Mouse (Mus musculus): Measurements from ENCODE around the gene Gtf2h1. TPM values are rescaled to one million over a fixed set of nuclear protein-coding genes. Genes with fewer than 3 reads are reported as not detected.

The Gtf2h1 gene
- total RNA-seq, 1 experiment: 71.7 TPM

DNA sequence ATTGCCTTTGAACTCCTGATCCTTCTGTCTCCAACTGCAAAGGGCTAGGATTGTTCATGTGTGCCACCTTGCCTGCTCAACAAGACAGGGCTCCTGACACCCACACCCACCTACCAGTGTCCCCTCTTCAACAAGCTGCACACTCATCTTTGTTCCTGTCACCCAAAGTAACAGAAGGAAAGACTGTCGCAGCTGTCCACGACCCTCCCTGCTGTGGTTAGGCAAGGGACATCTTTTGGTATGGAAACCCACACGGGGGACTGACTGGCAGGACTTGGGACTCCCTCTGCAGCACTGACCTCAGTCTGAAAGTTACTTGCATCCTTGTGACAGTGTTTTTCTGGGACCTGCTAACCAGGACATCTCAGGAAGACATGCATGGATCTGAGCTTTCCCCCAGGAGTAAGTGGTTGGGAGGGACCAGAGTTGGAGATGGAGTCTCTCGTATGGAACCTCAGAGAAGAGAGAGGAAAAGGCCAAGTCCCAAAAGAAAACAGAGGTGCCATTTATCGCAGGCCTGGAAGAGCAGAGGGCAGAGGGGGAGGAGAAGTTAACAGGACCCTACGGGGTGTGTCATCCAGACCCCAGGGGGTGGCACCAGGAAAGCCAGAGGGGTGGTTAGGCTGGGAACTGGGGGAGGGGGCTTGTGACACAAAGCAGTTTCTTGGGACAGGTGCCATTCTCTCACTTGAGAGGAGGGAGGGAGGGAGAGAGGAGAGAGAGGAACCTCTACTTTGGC is 45.1 kb downstream of the Gtf2h1 start, which contains the start of gene Ldha:
Gene Ldha (plus strand): TSS at position 689 of the 739 bp plus-strand sequence.
- H3K4me3 ChIP-seq (ENCODE audit: insufficient read depth in 1 of 2, low read depth in 1 of 2, low read length in 2 of 2, poor library complexity in 1 of 2, severe bottlenecking in 1 of 2): 0 out of 4 replicates have a peak within 1 kb of the TSS, but pooled peaks of 1 of the 2 experiments have one; percentile 0
- H3K9ac ChIP-seq (ENCODE audit: insufficient read depth, low read depth, low read length, poor library complexity, severe bottlenecking): no peak within 1 kb of the TSS
- in situ Hi-C loops (cut with MboI; ENCODE audit: low sequenced_read_pairs in 2 of 2, unreplicated experiment in 2 of 2): no loop called here
- no peak for TF ChIP-seq ZNF384 (IDR thresholded peaks at IDR 0.05; ENCODE audit: low read depth, low read length)
- TF ChIP-seq HCFC1 (IDR thresholded peaks at IDR 0.05; ENCODE audit: borderline replicate concordance, insufficient read depth, low read length): no peak
- TF ChIP-seq CHD2 (IDR thresholded peaks at IDR 0.05; ENCODE audit: low read depth, low read length): no peak
- TF ChIP-seq MAFK (IDR thresholded peaks at IDR 0.05; ENCODE audit: insufficient read depth, low read depth, low read length): no peak
- no peak for TF ChIP-seq ZC3H11A (IDR thresholded peaks at IDR 0.05; ENCODE audit: borderline replicate concordance, low read depth, low read length)
- no peaks in the 10 kb centered on the region for H3K36me3 ChIP-seq (ENCODE audit: control insufficient read depth, insufficient read depth, low read length, poor library complexity, severe bottlenecking)
- H3K9me3 ChIP-seq (ENCODE audit: control insufficient read depth, insufficient read depth, low read depth, low read length): no peaks in the 10 kb centered on the region
- no peak for DNase-seq (ENCODE audit: low read depth, low spot score)
- H3K4me1 ChIP-seq (ENCODE audit: control insufficient read depth in 2 of 2, insufficient read depth in 2 of 2, low read length in 2 of 2, poor library complexity in 1 of 2): peaks cover 11 to 44% of the 10 kb centered on the region in 2 experiments
- 0 out of 2 replicates have a peak within 1 kb of the TSS, but pooled peaks have one; percentile 9 for H3K27ac ChIP-seq (ENCODE audit: insufficient read depth, low read depth, low read length, poor library complexity, severe bottlenecking)

- TF ChIP-seq ZC3H11A (IDR thresholded peaks at IDR 0.05; ENCODE audit: borderline replicate concordance, low read depth, low read length) (no peak), MAFK (IDR thresholded peaks at IDR 0.05; ENCODE audit: insufficient read depth, low read depth, low read length) (no peak), ZNF384 (IDR thresholded peaks at IDR 0.05; ENCODE audit: low read depth, low read length) (no peak), CHD2 (IDR thresholded peaks at IDR 0.05; ENCODE audit: low read depth, low read length) (no peak), HCFC1 (IDR thresholded peaks at IDR 0.05; ENCODE audit: borderline replicate concordance, insufficient read depth, low read length) (no peak)
- in situ Hi-C loops (cut with MboI; ENCODE audit: low sequenced_read_pairs in 2 of 2, unreplicated experiment in 2 of 2): no loop called here
- Histone ChIP-seq H3K9me3 (ENCODE audit: control insufficient read depth, insufficient read depth, low read depth, low read length) (no peaks in the 10 kb centered on the region), H3K4me3 (ENCODE audit: insufficient read depth in 1 of 2, low read depth in 1 of 2, low read length in 2 of 2, poor library complexity in 1 of 2, severe bottlenecking in 1 of 2) (no peak overlapping the region), H3K9ac (ENCODE audit: insufficient read depth, low read depth, low read length, poor library complexity, severe bottlenecking) (no peak overlapping the region), H3K27ac (ENCODE audit: insufficient read depth, low read depth, low read length, poor library complexity, severe bottlenecking) (no peak overlapping the region), H3K36me3 (ENCODE audit: control insufficient read depth, insufficient read depth, low read length, poor library complexity, severe bottlenecking) (peaks cover 3% of the 10 kb centered on the region), H3K4me1 (ENCODE audit: control insufficient read depth in 2 of 2, insufficient read depth in 2 of 2, low read length in 2 of 2, poor library complexity in 1 of 2) (peaks cover 11 to 41% of the 10 kb centered on the region in 2 experiments)
- DNase-seq (ENCODE audit: low read depth, low spot score): no peak
Observed at GRCm38 (mm10) chr7:46842278-46842677, 46.4 kb downstream of the Gtf2h1 start.

- Histone ChIP-seq H3K9me3 (ENCODE audit: control insufficient read depth, insufficient read depth, low read depth, low read length) (no peaks in the 10 kb centered on the region), H3K36me3 (ENCODE audit: control insufficient read depth, insufficient read depth, low read length, poor library complexity, severe bottlenecking) (peaks cover 10% of the 10 kb centered on the region), H3K4me3 (ENCODE audit: insufficient read depth in 1 of 2, low read depth in 1 of 2, low read length in 2 of 2, poor library complexity in 1 of 2, severe bottlenecking in 1 of 2) (no peak overlapping the region), H3K9ac (ENCODE audit: insufficient read depth, low read depth, low read length, poor library complexity, severe bottlenecking) (no peak overlapping the region), H3K27ac (ENCODE audit: insufficient read depth, low read depth, low read length, poor library complexity, severe bottlenecking) (no peak overlapping the region), H3K4me1 (ENCODE audit: control insufficient read depth in 2 of 2, insufficient read depth in 2 of 2, low read length in 2 of 2, poor library complexity in 1 of 2) (peaks cover 9 to 34% of the 10 kb centered on the region in 2 experiments; a peak in 3 of 4 replicates)
- no peak for DNase-seq (ENCODE audit: low read depth, low spot score)
- TF ChIP-seq ZC3H11A (IDR thresholded peaks at IDR 0.05; ENCODE audit: borderline replicate concordance, low read depth, low read length): no peak
- TF ChIP-seq CHD2 (IDR thresholded peaks at IDR 0.05; ENCODE audit: low read depth, low read length): no peak
- TF ChIP-seq MAFK (IDR thresholded peaks at IDR 0.05; ENCODE audit: insufficient read depth, low read depth, low read length): no peak
- TF ChIP-seq ZNF384 (IDR thresholded peaks at IDR 0.05; ENCODE audit: low read depth, low read length): no peak
- TF ChIP-seq HCFC1 (IDR thresholded peaks at IDR 0.05; ENCODE audit: borderline replicate concordance, insufficient read depth, low read length): no peak
- in situ Hi-C loops (cut with MboI; ENCODE audit: low sequenced_read_pairs in 2 of 2, unreplicated experiment in 2 of 2): no loop called here
Observed at GRCm38 (mm10) chr7:46843576-46843975, 47.7 kb downstream of the Gtf2h1 start.

DNA sequence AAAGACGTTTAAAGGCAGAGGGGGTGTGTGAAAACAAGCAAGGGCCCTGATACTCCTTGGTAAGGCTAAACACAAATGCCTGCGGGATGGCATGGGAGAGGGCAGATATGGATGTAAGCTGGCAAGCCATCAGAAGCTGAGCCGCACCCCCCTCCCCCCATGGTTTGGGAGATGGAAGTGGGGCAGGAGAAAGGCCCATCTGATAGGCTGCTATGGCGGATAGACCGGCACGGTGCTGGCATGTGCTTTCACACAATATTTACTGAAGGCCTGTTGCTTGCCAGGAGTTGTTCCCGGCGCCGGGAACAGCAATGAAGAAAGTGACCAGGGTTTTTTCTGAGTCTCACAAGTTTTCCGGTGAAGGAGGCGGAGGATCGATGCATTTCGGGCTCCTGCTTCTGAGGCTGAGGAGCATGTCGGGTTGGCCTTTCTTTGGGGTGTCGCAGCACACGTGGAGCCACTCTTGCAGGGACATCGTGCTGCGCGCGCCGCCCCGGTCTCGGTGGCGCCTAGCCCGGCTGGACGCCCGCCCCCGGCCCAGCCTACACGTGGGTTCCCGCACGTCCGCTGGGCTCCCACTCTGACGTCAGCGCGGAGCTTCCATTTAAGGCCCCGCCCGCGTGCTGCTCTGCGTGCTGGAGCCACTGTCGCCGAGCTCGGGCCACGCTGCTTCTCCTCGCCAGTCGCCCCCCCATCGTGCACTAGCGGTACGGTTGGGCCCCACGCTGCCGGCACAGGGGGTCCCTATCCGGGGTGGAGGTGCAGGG is 49.5 kb downstream of the Gtf2h1 start:
- TF ChIP-seq ZC3H11A (IDR thresholded peaks at IDR 0.05; ENCODE audit: borderline replicate concordance, low read depth, low read length) (no peak), HCFC1 (IDR thresholded peaks at IDR 0.05; ENCODE audit: borderline replicate concordance, insufficient read depth, low read length) (no peak; the same call in 1 of the 2 replicates), MAFK (IDR thresholded peaks at IDR 0.05; ENCODE audit: insufficient read depth, low read depth, low read length) (no peak), CHD2 (IDR thresholded peaks at IDR 0.05; ENCODE audit: low read depth, low read length) (no peak), ZNF384 (IDR thresholded peaks at IDR 0.05; ENCODE audit: low read depth, low read length) (no peak)
- no peaks in the 10 kb centered on the region for H3K9me3 ChIP-seq (ENCODE audit: control insufficient read depth, insufficient read depth, low read depth, low read length)
- peak overlapping the region; percentile 74 to 88 for H3K4me3 ChIP-seq (ENCODE audit: insufficient read depth in 1 of 2, low read depth in 1 of 2, low read length in 2 of 2, poor library complexity in 1 of 2, severe bottlenecking in 1 of 2)
- DNase-seq (ENCODE audit: low read depth, low spot score): peak; percentile 80
- peaks cover 27% of the 10 kb centered on the region for H3K36me3 ChIP-seq (ENCODE audit: control insufficient read depth, insufficient read depth, low read length, poor library complexity, severe bottlenecking)
- in situ Hi-C loops (cut with MboI; ENCODE audit: low sequenced_read_pairs in 2 of 2, unreplicated experiment in 2 of 2): no loop called here
- H3K27ac ChIP-seq (ENCODE audit: insufficient read depth, low read depth, low read length, poor library complexity, severe bottlenecking): peak overlapping the region; percentile 64
- H3K9ac ChIP-seq (ENCODE audit: insufficient read depth, low read depth, low read length, poor library complexity, severe bottlenecking): peak overlapping the region; percentile 90
- peaks cover 8 to 22% of the 10 kb centered on the region in 2 experiments; a peak in 3 of 4 replicates for H3K4me1 ChIP-seq (ENCODE audit: control insufficient read depth in 2 of 2, insufficient read depth in 2 of 2, low read length in 2 of 2, poor library complexity in 1 of 2)
